Mouse (Mus musculus): ENCODE results near the gene Tfpi.
A peak's percentile ranks its signal among the peaks of the same experiment; 100 is the strongest.
"Not testable (repeated sequence)": the region's sequence is repeated elsewhere in the genome, so short reads cannot be mapped to it uniquely, and the experiment has no call there.

Gene Tfpi

DNA sequence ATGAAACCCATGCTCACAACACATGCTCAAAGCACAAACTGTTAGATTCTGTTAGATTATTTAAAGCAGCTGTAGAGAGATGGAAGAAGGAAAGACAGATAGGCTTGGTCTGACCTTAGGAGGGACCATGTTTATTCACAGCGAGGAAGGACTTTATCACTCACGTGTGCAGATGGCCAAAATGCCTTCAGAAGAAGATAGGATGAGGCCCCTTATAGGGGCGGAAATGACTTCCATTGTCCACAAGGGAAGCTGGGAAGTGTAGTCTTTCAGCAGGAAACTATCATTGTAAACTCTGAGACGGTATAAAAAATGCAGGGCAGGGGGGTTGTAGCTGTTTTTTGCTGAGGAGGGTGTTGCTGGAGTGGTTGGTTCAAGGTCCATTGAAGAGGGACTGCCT lies at the start of gene Tfpi:
Tfpi (minus strand) TSS at position 199 of the 400 bp plus-strand sequence.
- DNase-seq, result no peak

DNA sequence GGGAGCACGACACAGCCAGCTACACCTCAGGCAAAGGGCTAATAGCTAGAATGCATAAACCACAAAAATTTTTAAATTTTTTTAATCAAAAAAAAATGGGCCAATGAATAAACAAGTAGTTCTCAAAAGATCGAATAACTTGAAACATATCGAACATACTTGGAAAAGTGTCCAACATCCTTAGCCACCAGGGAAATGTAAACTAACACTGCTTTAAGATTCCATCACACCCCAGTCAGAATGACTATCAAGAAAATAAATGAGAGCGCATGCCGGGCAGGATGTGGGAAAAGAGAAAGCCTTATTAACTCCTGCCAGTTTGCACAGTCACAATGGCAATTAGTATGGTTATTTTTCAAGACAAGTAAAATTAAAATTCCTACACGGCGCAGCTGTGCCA lies 49.6 kb upstream of the Tfpi start:
- DNase-seq, result no peak

DNA sequence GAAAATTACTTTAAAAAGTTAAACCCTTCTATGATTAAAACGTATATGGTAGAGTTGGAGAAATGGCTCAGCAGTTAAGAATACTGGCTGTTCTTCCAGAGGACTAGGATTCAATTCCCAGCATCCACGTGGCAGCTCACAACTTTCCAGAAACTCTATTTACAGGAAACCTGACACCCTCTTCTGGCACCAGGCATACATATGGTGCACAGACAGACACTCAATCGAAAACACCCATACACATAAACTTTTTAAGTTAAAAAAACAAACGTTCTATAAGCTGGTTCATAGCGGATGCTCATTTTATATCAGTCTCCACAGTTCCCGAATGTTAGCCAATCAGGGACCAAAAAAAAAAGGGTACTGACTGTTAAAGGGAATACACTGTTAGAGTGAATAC lies 49.2 kb upstream of the Tfpi start:
- DNase-seq, result no peak

DNA sequence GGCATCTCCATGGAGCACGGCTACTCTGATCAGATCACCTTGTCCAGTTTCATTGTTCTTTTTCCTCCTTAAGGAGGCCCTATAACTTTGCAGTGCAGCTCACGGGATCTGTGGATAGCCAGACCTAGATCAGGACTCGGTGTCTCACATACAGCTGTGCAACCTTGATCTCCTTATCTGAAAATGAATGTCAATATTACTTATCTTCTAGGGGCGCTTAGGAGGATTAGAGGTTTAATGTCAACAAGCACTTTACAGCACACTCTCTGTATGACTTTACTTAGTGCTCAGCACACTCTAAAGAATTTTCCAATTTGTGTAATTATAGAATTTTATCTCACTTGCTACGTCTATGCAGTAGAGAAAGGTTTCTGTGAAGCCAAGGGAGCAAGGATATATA lies 48.5 kb upstream of the Tfpi start:
- no peak for DNase-seq

DNA sequence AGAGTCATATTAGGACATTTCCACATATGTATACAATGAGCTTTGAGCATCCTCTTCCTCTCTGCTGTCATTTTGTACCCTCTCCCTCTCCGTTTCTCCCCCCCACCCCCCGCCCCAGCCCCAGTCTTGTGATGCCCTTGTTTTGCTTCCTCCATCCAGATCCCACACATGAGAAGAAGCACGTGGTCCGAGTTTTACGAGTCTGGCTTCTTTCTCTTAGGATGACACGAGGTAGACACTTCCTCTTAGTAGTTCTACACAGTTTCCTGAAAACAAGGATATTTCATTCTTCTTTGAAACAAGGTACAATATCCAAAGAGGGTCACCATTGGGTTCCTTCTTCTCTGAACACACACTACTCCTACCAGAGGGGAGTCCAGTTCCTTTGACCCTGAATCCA lies 47.4 kb upstream of the Tfpi start:
- DNase-seq, result no peak

DNA sequence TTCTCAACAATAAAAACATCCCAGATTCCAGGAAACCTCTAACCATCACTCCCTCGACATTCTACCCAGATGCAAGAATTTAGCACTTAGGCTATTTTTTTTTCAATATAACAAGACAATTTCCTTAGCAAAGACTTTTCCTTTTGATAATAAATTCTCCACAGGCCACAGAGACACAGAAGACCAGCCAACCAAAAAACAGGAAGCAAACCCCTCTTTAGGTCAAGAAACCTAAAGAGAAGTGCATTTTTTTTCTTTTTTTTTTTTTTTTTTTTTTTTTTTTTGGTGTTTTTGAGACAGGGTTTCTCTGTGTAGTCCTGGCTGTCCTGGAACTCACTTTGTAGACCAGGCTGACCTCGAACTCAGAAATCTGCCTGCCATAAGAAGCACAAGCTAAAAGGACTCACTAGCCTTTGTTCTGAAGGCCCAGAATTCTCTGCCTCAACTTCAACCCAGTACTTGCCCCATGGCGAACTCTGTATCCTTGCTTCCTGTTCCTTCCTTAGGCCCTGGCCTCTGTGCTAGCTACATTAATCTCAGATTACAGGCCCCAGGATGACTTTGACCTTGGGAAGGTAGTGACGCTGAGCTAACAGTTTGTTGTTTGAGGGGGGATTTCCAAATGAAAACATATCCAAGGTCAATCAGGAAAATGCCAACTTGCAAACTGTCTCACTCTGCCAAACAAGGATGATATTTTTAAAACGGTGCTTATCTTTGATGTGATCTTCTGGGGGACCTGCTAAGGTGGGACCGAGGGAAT lies 46.7 kb upstream of the Tfpi start:
- no peak for DNase-seq

DNA sequence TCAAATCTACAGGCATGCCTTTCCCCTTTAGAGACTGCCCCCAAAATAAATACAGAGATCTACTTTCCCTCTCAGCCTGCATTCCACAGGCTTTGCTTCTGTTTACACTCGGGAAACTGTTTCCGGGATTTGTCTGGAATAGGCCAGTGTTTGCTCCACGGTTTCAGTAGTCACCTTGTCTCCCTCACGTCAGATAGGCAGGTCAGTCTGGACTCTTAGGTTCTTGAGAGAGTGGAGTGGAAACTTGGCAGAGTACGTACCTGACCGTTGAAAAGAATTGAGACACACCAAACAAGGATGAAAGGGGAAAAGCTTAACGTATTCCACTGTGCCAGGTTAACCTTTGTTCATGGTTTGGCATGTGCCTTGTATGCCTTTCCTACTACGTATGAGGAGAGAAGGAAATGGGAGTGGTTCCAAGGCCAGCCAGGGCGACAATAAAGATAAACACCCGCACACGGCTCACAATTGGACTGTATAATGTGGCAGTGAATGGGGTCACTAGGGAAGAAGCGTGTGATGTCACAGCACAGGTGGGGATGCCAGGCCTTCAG lies 43.0 kb upstream of the Tfpi start:
- DNase-seq, result no peak

DNA sequence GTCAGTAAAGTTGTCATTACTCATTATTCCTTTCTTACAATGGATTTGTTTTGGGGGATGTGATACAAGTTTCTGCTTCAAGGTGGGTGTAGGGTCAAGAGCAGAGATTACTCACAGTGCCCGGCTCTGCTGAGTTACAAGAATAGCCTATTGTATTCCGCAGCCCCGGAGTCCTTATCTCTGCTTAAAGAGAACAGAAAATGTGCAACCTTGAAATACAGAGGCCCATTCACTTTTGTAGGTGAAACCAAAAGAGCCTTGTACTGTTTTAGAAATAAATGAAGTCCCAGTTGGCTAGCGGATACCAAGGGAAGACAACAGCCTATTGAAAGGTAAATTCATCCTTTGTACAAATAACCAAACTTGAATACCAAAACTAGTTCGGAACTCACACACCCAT lies 42.2 kb upstream of the Tfpi start:
- DNase-seq, result no peak

DNA sequence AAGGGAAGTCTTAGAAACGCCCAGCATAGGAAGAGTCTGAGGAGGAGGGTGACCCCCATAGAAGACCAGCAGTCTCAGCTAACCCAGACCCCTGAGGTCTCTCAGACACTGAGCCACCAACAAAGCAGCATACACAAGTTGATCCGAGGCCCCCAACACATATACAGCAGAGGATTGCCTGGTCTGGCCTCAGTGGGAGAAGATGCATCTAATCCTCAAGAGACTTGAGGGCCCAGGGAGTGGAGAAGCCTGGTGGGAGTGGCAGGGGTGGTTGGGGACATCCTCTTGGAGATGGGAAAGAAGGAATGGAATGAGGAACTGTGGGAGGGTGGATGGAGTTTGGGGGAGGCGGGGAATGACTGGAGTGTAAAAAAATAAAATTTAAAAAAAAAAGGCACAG lies 36.7 kb upstream of the Tfpi start:
- DNase-seq, result no peak

DNA sequence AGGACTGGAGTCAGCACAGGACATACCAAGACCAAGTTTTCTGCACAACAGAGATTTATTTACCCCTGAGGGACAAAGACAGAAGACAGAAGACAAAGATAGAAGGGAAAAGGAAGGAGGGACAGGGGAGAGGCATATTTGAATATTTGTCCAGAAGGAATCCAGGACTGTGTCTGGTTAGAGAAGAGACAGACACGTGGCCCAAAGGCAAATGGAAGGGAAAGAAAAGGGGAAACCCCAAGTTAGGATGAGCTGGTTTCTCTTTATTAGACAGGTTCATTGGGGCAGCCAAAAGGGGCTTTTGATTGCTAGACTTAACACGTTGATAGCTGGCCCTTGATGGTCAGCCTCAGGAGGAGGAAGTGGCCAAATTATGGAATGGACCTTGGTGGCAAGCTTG lies 34.9 kb upstream of the Tfpi start:
- no peak for DNase-seq

DNA sequence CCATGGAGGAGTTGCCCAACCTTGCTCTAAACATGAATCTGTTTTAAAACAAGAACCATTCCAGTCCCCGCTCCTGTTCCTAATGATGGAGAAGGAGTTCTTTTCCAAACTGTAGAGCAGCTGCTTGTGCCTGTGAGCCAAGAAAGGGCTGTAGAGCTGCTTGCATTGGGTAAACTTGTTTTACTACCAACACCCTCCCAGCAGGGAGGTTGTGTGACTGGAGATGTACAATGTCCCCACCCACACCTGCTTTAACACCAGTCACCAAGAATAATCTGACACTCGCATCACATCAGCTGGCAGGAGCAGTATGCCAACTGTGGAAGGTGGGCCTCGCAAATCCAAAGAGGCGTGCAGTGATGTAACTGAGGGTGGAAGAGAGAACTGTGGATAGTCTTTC lies 34.5 kb upstream of the Tfpi start:
- peak; percentile 87 for DNase-seq

DNA sequence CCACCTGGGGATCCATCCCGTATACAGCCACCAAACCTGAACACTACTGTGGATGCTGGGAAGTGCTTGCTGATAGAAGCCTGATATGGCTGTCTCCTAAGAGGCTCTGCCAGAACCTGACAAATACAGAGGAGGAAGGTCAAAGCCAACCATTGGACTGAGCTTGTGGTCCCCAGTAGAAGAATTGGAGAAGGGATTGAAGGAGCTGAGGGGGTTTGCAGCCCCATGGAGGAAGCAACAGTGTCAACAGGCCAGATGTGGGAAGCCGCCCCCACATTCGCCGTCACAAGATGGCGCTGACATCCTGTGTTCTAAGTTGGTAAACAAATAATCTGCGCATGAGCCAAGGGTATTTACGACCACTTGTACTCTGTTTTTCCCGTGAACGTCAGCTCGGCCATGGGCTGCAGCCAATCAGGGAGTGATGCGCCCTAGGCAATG lies 28.4 kb upstream of the Tfpi start:
- DNase-seq, result not testable (repeated sequence)

DNA sequence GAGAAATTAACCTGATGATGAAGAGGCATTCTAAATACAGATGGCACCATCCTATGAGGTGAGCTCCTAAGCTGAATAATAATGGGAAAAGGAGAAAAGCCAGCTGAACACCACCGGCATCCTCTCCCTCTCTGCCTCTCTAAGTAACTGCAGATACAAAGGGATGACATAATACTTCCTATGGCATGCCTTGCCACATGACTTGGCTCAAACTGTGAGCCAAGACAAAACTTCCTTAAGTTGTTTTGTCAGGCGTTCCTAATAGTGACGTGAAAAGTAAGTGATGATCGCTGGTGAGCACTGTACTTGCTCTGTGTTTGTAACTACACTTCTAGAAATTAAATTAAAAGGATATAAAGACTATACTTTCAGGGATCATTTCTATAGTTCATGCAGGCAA lies 27.7 kb upstream of the Tfpi start:
- DNase-seq, result no peak

DNA sequence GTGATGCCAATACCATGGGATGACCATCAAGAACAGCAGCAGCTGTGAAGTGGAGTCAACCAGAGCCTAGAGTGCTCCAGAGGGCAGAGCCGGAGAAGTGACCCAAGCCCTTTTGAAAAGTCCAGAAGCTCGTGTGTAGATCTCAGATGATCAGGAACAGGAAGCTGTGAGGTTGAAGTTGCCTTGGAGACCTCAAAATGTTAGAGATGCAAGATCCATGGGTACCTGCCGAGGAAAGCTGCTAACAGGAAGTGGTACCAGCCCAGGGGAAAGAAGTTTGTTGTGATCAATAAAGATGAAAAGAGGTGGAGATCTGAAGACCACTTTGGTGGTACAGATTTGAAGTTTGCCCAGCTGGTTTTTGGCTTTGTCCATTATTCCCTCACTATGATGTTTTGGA lies 22.3 kb upstream of the Tfpi start:
- DNase-seq, result no peak

DNA sequence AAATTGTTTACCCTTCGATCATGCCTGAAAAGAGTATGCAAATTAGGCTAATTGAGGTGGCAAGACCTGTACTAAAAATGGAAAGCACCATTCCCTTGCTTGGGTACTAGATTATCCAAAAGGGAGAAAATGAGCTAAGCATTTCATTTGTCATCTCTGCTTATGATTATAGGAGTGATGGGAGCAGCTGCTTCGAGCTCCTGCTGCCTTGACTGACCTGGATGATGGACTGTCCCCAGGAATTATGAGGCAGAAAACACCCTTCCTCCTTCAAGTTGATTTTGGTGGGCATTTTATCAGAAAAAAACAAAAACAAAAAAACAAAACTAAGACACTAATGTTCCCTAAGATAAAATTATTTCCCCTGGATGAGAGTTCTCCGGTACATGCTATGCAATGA lies 18.5 kb upstream of the Tfpi start:
- no peak for DNase-seq

DNA sequence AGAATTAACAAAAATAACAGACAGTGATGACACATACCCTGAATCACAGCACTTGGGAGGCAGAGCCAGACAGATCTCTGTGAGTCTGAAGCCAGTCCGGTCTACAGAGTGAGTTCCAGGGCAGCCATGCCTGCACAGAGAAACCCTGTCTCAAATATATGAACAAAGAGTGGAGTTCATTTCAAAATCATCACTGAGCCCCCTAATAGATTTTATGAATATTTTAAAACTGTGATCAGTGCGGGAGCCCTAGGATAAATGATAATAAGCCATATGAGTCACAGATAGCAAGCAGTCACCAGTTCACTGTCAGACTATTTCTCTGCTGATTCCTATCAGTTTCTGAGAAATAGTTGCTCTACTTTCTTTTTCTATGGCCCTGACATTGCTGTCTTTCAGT lies 17.1 kb upstream of the Tfpi start:
- DNase-seq, result no peak

DNA sequence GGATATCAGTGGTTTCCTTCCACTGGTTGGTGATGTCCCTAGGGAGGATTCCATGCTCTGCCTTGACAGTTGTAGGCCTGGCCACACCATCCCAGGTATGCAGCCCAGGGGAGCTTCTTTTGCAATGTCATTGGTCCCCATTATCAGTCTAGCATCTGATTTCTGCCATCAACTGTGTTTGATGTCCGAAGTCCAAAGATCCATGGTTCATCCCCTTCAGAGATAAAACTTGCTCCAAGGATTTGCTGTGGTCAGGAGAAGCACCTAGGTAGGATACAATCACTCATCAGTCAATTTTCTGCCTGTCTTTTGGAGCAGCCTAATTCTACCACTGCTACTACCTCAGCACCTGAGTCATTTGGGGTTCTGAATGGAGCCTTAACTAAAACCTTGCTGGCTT lies 15.1 kb upstream of the Tfpi start:
- no peak for DNase-seq

DNA sequence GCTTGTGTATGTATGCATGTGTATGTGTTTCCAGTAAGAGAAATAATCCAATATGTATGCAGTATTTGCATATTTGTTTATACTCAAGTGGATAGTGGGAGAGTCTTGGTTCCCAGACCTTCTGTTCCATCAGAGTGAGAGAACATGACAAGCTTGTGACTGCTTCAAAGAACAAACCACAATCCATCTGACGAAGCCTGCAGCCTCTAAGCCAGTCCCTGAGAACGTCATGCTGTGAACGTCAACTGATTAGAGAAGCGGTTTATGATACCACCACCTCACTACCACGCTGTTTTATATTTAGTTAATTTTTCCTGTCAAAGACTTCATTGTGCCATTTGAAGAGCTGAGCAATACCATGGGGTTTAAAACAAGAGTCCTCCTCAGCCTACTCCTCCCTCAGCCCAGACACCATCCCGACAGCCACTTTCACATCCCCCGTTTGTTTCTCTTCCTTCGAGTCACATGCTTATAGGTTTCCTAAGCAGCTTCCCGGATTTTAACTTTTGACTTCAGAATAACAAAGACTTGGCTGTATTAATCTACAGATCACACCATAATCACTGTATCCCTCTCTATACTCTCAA lies 11.2 kb upstream of the Tfpi start:
- DNase-seq, result peak; percentile 23

DNA sequence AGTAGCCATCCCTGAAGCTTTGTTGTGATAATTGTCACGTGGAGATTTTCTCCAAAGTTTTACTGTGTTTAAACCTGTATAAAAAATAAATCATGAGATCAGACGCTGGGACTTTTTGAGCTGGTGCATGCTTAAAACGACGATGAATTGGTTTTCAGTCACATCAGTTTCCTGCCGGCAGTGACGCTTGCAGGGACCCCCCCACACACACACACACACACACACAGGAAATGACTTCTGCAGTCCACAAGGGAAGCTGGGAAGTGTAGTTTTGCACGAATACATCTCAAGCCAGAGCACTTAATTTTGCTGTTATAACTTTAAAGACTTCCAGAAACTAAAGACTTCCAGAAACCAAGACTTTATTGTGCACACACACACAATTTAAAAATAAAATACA lies 5.3 kb upstream of the Tfpi start:
- DNase-seq, result peak; percentile 37

DNA sequence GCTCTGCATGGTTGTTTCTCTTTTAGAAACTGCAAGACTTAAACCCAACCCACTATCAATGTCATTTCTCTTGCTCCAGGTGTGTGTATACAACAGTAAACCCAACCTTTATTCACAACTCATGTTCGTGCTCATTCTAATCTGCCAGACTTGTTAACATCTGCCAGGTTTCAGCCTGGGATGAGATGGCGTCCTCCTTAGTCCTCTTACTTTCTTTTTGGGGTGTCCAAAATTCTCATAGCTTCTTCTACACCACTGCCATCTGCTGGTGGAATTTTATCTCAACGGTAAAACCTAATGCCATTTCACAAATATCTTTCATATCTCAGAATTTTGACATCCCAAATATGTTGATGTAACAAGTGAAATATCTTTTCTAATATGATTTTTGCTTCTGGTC lies 2.5 kb upstream of the Tfpi start:
- no peak for DNase-seq

DNA sequence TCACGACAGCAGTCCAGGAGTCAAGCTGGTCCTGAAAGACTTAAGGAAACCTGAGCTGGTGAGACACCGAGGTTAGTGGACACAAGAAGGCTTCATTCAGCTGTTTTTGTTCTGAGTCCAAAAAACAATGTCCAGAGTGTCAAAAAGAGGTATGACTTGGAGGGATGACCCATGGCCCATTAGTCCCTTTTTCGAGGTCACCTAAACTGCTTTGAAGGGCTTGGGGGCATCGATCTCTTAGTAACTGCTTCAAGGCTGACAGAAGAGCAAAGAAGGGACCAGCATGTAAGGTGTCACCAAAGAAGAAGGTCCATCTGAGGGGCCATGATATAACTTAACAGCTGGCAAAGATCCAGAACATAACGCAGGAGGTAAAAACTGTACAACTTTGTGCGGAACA lies 1.2 kb upstream of the Tfpi start:
- DNase-seq, result no peak

DNA sequence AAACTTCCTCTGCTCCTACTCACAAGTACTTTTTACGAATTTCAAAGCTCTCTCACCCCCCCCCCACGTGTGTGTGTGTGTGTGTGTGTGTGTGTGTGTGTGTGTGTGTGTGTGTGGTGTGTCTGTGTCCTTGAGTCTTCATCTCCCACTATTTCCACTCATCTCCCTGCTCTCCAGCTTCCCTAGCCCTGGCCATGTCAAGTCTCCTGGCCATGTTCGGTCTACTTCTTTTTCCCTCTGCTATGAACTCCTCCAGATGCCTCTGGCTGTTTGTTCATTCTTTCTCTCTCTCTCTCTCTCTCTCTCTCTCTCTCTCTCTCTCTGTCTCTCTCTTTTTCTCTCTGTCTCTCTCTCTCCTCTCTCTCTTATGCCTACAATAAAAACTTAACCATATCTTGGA lies 444 bp downstream of the Tfpi start:
- DNase-seq, result no peak

DNA sequence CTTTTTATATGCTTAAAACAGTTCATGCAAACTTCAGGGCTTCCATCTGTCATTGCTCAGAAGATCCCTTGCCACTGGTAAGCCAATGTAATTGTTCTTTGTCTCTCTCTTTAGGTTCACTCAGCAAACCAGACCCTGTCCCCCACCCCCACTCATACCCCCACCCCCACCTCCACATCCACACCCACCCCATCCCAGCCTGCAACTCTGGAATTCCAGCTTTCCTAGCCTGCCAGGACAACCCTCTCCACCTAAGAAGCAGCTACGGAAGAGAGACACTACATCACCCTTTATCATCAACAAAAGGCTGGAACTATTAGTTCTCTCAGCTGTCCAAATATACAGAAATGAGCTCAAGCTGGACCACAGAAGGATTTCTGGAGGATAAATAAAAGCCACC lies 974 bp downstream of the Tfpi start:
- DNase-seq, result no peak

DNA sequence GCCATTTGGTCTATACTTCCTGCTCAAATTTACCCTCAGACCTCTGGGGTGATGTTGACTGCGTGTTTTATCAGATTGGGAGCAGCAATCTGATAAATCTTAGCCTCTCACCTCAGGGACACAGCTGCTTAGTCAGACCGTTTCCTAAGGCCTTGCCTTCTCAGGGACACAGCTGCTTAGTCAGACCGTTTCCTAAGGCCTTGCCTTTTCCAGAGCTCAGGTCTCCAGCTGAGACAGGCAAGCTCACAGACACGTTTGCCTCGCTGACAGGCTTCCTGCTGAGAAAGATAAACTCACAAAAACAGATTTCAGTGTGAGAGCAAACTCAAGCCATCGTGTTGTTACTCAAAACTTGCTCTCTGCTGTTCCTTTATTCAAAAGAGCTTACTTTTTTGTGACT lies 1.9 kb downstream of the Tfpi start:
- DNase-seq, result no peak

All from right cerebral cortex, adult 18-20 months (tissue).